Mouse (Mus musculus): ENCODE data around the gene Cib4.

The Cib4 gene

DNA sequence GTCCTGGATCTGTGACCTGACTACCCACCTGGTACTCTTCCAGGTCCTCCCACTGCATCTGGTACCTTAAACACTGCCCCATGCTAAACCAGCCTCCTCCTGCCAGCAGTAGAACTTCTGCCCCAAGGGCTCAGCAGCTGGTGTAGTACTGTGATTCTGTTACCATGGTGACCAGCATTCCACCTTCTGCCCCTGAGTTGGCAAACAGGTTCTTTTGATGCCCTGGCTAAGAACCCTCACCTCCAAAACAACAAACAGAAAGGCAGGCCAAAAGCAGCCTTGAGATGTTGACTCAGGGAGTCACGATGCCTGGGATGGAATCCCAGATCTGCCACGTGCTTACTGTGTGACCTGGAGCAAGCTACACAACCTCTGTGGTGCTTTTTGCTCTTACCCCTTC lies at the start of gene Cib4:
Cib4 (minus strand) TSS at position 139 of the 400 bp plus-strand sequence.
- DNase-seq: no peak

GRCm38 (mm10) chr5:30594953-30595560 lies 49.4 kb upstream of the Cib4 start:
- no peak for DNase-seq

DNA sequence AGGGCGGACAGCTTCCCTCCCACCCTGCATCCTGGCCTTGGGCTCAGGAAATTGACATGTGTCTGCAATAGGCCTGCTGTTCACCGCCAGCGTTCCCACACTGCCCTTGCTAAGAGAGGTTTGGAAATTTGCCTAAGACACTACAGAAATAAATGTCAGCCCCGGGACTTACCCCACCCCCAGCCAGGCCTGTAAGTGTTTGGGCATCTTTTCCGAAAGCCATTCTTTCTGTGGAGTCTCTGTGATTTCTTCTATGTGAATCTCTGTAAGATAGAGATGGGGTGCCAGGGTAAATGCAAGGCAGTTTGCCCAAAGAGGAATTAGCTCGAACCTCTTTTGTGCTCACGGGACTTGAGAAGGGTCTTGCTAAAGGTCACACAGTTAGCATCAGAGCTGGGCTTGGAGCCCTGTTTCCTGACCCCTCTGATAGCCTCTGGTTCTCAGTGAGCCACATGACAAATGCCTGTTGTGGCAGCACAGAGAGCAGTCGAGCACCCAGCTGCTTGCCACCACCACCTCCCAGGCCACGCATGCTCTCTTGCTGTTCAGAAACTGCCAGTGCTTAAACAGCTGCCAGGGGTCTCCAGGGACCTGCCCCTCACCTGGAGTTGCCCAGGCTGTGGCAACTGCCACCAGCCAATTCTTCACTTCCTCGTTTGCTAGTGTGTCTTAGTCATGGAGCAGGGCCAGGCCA lies 48.3 kb upstream of the Cib4 start:
- peak; percentile 98 for DNase-seq

GRCm38 (mm10) chr5:30593360-30593759 lies 47.7 kb upstream of the Cib4 start:
- no peak for DNase-seq

- DNase-seq: no peak
Observed at GRCm38 (mm10) chr5:30592279-30592980, 46.8 kb upstream of the Cib4 start.

DNA sequence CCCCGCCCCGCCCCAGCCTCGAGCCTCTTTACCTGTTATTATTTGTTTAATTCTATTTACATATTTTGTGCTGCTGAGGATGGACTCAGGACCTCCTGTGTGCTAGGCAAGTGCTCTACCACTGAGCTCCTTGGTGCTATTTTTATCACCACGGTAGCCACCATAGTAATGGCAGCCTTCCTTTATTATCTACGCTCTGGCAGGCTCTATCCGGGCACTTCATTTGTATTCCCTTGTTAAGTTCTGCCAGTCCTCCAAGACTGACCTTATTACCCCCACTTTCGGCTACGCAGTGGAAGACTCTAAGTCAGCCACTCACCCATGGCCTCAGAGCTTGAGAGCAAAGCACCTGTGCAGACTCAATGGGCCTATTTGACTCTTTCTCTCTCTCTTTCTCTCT lies 46.1 kb upstream of the Cib4 start:
- no peak for DNase-seq

DNA sequence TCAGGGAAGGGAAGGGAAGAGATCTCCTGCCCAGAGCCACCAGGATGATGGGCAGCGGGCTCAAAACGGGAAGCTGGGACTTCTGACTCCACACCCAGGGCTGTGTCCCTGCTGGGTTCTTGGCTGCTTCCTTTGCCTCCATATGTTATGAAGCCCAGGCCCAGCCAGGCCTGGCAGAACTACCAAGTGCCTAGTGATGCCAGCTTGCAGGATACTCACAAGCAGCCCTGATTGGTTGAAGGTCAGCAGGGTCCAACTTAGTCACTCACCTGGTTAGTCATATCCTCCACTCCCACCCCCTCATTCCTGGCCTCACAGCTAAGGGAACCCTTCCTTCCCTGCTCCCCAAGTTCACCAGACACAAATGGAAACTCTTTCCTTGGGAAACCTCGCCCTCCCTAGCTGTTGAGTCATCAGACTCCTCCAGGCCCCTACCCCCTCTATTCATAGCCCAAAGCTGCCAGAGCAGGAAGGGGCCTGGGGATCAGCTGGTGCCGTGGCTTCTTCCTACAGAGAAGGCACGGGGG lies 45.6 kb upstream of the Cib4 start:
- DNase-seq: no peak

- DNase-seq: no peak
Observed at GRCm38 (mm10) chr5:30590231-30590630, 44.6 kb upstream of the Cib4 start.

DNA sequence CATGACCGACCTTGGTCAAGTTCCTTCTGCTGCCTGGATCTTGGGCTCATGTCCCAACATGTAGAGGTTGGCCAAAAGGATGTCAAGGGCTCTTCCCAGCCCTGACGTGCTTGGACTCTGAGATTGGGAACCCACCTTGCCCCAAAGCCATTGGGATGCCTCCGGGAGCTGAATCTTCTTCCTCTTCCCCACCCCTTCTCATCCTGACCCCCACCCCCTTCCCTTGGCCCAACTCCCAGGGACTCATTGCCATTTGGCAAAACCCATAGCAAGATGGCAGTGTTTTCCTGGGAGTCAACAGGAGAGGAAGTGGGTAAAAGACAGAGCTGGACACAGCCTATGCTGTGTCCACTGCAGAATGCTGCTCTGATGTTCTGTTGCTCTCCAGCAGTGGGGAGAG lies 43.9 kb upstream of the Cib4 start:
- no peak for DNase-seq

- DNase-seq: no peak
Observed at GRCm38 (mm10) chr5:30589069-30589468, 43.4 kb upstream of the Cib4 start.

GRCm38 (mm10) chr5:30588301-30588968 lies 42.8 kb upstream of the Cib4 start:
- peak; percentile 93 for DNase-seq

- DNase-seq: peak; percentile 96
Observed at GRCm38 (mm10) chr5:30587681-30588300, 42.2 kb upstream of the Cib4 start, which contains the start of gene Kcnk3. Gene Kcnk3 (plus strand): TSS chr5:30588170.

- peak; percentile 99 for DNase-seq
Observed at GRCm38 (mm10) chr5:30587101-30587500, 41.5 kb upstream of the Cib4 start.

DNA sequence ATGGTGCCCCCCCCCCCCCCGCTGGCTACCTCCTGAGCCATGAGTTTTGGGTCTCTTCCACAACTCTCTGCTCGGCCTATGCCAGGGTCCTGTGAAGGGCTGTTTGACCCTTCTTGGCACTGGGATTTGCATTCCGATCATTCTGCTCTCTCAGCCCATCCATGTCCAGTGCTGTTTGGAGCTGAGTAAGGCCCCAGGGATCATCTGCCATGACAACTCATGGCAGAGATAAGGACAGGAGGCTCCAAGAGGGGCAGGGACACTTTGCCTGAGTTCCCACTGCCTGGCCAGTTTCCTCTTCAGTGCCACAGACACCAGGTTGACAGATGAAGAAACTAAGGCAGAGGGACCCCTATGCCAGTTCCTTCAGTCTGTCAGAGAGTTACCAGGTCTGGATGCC lies 41.0 kb upstream of the Cib4 start:
- DNase-seq: peak; percentile 96

DNA sequence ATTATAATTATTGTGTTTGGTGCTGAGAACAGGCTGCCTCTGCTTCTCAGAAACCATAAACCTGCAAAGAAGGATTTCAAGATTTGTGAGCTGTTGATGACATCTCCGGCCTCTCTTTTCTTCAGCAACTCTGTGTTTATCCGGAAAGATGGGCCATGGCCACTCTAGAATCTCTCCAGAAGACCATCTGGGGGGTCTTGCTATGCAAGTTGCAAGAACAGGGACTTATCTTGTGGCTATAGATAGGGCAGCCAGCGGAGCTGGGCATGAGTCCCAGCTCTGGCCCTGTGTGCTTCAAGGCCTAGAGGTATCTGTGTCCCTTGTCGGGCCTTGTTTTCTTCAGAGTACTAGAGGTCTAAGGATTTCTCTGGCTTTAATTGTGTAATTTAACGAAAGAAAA lies 36.4 kb upstream of the Cib4 start:
- no peak for DNase-seq

- DNase-seq: no peak
Observed at GRCm38 (mm10) chr5:30580725-30581124, 35.1 kb upstream of the Cib4 start.

DNA sequence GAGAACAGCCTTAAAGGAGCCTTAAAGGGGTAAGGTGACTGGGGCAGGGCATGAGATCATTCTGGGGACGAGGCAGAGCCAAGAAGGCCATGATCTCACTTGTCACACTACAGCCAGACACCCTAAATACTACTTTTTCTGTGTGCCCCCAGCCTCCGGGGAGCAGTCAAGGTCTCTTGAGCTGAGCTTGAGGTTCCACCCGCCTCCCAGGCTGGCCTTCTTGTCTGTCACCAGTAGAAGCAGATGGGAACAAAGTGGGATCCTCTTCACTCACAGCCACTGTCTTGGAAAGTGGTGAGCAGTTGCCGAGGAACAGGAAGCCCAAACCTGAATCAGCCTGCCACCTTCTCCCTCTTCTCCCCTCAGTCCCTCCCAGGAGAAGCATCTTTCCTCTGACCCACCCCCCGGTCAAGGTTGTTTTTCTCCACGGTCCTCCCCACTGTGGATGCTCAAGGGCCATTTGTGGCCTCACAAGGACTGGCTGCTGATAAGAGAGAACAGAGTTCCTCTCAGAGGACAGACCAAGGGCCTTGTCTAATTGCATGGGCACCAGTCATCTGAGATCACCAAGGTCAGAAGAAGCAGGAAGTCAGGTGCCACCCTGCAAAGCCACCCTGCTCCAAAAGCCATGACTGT lies 32.9 kb upstream of the Cib4 start:
- DNase-seq: no peak

DNA sequence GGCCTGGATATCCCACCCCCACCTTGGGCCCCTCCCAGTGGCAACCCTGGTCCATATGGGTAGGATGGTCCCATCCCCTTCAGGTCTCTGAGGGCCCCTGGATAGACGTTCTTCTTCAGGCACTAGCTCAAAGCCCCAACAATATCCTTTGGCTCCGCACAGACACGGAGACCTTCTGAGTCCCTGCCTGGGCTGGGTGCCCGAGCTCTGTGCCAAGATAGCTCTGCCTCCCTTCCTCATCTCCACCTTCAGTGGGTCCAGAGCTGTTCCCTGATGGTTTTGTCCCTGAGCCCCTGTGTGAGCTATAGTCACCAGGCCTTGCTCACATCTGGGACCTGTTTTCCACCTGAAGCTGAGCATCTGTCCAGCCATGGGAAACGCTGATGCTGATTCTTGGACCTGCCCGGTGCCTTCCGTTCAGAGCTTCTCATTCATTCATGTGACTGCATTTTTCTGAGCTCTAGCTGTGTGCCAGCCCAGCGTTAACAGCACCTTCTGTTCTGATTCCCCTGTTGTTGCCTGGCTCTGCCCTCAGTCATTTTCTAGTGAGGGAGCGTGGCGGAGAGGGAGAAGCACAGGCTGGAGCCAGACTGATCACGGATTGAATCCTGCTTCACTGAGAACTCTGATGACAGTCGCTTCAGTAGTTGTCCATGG lies 32.1 kb upstream of the Cib4 start:
- DNase-seq: peak; percentile 93

DNA sequence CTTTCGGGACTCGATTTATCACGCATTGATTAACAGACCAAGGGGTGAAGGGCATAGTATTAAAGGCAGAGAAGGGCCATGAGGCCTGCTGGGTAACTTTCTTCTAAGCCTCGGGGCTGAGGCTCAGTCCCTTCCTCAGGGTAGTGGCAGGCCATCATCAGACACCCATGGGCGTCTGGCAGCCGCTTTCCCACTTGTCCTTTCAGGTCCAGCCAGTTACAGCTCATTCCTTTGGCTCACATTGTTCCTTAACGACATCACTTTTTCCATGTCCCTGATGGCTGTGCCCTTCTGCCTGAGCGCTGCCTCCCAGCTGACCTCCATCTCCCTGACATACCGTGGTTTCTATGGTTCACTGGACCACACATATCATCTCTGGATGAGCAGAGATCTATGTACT lies 31.6 kb upstream of the Cib4 start:
- DNase-seq: peak; percentile 97

- DNase-seq: no peak
Observed at GRCm38 (mm10) chr5:30576233-30576632, 30.6 kb upstream of the Cib4 start.

DNA sequence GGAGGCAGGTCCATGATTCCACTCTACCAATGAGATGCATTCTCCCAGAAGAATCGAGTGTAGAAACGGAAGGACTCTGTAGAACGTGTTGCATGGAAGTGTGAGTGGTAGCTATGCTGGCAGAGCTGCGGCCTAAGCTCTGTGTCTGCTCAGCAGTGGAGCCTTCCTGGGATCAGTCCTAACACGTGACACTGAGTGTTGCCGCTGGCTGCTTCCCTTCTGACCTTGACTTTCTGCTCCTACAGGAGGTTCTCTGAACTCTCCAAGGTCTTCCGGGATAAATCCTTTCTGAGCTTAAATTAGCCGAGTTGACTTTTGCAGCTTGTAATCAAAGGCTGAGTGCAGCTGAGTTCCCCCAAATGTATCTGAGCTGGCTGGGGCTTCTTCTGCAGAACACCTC lies 28.7 kb upstream of the Cib4 start:
- DNase-seq: peak; percentile 93

DNA sequence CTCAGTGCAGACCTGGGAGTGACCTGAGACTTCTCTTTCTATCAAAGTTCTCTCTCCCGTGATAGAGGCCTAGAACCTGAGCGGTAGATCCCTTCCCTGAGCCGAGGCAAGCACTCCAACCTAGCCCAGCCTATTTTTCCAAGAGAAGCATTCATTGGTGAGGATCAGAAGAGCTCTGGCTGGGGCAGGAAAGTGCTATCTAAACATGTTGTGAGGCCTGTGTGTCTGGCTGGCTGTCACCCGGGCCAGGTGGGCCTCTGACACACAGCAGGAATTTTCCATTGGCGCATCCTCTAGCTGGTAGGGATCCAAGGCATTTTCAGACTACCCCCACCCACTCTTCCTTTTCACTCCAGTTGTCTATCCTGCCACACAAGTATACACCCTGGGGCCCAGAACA lies 26.2 kb upstream of the Cib4 start:
- DNase-seq: peak; percentile 90
